Mouse (Mus musculus) cerebellum, adult 11-12 months (tissue): ENCODE data around the gene Epb41l2.

Source experiments
- DNase-seq: peaks from one replicate; pipeline ENCODE4 v3.0.0; 2022

The Epb41l2 gene

GRCm38 (mm10) chr10:25365708-25366107 is 6.1 kb downstream of the Epb41l2 start:
- DNase-seq: no peak

DNA sequence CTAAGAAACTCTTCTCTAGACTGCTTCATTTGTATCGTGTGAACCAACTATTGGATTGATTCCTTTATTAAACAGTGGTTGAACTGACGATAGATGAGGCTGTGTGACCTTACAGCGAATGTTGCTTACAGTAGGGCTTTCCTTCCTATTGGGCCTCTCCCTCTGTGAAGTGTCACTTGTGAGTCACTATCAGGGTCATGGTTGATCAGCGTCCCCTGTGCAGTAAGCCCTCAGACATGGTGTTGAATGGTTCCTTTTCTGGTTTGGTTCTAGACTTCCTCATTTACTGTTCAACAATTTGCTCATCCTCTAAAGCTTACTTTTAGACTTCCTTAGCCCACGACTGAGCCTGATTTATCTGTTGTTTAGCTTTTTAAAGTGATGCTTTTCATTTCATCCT is 7.1 kb downstream of the Epb41l2 start:
- DNase-seq: no peak

DNA sequence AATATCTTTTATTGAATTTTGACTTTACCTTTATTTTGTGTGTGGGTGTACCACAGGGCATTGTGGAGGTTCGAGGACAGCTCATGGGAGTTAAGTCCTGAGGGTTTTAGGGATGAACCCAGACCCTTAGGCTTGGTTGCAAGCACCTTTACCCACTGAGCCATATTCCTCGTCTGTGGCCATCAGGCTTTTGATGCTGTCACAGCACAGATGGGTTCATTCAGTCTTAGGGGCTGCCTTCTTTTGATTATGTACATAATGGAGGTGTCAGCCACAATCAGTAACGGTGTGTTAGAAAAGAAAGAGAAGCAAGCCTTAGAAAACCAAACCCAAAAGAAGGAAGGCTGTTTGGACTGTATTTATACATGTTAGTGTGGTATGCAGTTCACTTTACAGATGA is 9.3 kb downstream of the Epb41l2 start:
- DNase-seq: no peak

DNA sequence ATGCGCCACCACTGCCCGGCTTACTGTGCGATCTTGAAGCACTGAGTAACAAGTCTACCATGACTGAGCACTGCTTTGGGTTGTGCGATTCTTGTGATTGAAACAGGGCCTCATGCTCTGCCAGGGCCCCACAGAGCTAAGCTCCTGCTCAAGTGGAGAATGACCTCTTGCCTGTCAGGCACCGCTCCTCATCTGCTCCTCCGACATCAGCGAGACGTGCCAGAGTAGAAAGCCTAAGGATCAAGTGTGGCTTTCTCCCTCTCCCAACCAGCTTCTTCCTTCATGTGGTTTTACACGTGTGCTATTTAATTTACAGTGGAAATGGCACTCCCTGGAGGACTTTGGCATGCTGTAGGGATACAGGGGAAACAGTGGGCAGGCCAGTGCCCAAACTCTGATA is 10.1 kb downstream of the Epb41l2 start:
- no peak for DNase-seq

DNA sequence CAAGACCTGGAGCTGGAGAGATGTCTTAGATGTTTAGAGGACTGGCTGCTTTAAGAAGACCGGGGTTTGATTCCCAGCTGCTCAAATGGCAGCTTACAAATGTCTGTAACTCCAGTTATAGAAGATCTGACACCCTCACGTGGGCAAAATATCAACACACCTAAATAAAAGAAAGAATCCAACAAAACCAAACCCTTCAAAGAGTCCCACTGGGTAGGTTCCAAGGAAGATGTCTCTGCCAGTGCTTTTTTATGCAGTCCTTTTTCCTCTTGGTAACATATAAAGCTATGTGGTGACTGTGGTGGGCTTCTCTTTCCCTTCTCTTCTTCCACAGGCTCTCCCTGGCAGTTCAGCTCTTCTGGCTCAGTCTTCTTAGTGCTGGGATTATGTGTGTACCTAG is 11.7 kb downstream of the Epb41l2 start:
- no peak for DNase-seq

GRCm38 (mm10) chr10:25371915-25372371 is 12.3 kb downstream of the Epb41l2 start:
- no peak for DNase-seq

DNA sequence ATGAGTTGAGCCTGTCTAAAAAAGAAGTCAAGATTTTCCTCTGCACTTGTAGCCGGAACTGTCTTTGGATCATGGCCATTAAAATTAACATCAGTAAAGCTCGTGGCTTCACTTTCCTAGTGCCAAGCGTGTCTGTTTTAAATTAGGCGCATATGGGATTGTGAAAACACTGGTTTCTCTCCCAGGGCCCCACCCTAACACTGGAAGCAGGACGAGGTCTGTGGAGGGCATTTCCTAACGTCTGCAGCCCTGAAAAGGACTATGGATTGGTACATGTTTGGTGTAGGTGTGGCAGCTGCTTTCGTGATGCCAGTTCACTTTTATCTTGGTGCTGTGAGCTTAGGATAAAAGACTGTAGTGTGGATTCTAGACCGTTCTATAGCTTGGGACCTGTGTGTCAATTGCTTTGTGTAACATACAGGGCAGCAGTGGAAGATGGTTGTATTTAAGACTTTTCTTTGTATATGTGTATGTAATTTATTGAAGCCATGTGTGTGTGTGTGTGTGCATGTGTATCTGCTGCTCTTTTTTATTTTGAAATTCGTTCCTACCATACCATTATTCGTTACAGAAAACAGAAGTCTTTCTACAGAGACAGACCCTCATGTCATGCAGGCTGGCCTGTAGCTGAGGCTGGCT is 13.0 kb downstream of the Epb41l2 start:
- DNase-seq: no peak

DNA sequence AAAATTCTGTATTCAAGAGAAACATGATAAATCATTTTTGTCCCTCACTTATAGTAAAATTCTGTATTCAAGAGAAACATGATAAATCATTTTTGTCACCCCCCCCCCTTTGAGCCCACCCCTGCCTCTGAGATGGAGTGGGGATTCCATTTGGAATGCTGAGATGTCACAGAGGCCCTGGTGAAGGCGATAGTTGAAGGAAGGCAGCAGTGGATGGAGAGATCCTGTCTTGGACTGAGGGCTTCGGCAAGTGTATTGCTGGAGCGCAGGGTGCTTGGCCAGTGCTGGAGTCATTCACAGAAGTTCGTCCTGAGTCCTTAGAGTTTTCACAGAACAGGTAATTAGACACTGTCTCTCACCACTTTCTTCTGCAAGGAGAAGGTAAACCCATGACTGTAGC is 15.4 kb downstream of the Epb41l2 start:
- no peak for DNase-seq

DNA sequence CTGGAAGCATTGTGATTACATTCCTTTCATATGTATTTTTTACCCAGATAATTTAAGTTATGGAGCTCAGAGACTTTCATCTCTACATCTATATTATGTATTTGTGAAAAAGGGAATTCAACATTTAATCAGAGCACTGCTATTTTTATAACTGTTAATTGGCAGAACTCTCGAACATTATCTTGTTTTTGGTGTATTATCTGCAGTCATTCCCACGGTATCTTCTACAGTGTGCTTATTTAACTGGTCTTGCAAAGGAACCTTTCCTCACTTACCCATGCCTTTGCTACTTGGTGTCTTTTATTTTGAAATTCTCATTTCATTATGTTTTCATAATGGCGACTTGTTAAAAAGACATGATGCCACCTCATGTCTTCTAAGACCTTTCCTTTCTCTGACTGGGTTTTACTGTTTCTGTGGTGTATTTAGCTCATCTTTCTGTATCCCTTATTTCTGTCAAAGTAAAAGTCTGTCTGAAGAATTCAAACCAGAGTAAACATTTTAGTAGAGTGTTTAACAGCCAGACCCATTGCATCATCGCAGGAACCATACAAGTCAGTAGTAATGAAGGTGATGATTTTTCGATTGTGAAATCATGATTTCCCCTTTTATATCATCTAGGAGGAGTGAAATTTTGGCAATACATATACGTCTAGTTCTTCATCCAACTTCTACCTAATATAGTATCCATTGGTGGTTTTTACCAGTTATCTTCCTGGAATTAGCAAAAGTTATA is 21.3 kb downstream of the Epb41l2 start:
- no peak for DNase-seq

DNA sequence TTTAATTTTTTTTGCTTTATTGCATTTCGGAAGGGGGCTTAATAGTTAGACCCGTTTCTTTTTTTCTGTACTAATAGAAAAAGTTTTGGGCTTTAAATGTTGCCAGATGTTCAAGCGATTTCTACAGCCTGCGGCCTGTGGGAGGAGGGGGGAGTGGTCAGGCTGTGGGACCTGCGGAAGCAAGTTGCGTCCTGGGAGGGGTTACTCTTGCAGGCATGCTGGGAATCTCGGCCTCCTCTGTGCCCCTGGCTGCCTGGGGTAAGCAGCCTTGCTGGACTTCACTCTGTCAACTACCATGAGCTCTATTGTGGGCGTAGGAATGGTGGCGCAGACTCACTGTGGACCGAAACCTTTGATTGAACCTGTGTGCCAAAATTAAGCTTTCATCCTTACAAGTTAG is 22.4 kb downstream of the Epb41l2 start:
- no peak for DNase-seq

GRCm38 (mm10) chr10:25383171-25383570 is 23.6 kb downstream of the Epb41l2 start:
- DNase-seq: no peak

- DNase-seq: no peak
Measured at GRCm38 (mm10) chr10:25384391-25384790, 24.8 kb downstream of the Epb41l2 start.

- DNase-seq: no peak
Measured at GRCm38 (mm10) chr10:25385811-25386580, 26.4 kb downstream of the Epb41l2 start.

DNA sequence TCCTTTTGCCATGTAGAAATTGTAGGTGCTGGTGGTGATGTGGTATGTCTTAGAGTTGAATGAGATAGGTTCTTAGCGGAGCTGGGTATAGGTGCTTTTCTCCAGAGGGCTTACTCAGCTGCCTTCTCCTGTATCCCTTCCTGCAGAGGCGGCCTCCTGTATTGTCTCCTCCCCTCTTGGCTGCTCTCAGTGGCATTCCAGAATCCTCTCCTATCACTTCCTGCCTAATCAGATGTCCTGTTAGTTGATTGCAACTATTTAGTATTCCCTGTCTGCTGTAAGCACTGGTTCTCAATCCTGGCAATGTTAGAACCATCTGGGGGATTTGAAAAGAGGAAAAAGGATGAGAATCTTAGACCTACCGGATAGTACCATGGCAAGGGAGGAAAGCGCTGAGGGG is 27.3 kb downstream of the Epb41l2 start:
- DNase-seq: no peak

DNA sequence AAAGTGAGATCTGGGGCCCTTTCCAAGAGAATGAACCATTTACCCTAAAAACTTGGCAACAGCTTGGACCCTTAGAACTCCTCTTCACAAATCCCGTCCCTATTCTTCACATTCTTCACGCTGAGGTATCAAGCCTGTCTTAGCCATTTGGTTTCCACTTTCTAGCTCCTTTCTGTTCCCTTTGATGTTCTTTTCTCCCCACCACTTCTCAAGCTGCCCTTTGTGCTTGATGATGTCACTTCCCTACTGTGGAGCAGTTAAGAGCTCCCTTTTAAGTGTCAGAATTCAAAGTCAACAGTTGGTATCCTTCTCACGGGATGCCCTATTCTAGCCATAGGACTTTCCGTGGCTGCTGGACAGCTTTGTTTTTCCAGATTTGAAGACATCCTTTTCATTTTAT is 27.7 kb downstream of the Epb41l2 start:
- DNase-seq: no peak

DNA sequence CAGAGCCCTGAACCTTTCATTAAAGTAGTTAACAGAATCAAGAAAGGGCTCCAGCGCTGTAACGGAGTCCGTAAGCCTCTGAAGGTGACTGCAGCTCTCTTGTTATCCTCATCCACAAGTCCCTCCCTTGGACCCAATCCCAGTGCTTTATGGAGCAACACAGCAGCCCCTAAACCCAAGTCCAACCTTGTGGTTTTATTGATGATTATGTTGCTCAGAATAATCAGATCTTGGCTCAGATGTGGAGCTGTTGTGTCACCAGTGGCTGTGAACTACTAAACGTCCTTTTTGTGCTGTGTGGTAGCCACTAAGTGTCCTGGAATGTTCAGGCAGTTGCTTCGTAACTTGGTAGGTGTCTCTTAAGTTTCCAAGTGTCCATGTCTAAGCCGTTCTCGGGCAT is 33.2 kb downstream of the Epb41l2 start:
- DNase-seq: no peak

DNA sequence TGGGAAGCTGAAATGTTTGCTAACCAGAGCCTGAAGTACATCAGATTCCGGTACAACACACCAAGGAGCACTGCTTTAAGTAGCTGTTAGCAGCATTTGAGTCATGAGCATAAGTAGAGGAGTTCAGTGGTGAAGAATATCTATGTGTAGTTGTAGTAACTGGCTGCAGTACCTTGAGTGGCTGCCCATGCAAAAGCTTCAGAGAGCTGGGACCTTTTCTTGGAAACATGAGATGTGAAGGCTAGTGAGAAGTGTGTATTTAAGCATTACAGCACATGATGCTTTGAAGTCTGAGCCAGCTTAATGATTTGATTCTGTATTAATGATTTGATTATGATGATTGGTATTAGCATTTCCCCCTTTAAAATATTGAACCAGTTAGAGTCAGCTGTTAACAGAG is 34.1 kb downstream of the Epb41l2 start:
- DNase-seq: no peak

DNA sequence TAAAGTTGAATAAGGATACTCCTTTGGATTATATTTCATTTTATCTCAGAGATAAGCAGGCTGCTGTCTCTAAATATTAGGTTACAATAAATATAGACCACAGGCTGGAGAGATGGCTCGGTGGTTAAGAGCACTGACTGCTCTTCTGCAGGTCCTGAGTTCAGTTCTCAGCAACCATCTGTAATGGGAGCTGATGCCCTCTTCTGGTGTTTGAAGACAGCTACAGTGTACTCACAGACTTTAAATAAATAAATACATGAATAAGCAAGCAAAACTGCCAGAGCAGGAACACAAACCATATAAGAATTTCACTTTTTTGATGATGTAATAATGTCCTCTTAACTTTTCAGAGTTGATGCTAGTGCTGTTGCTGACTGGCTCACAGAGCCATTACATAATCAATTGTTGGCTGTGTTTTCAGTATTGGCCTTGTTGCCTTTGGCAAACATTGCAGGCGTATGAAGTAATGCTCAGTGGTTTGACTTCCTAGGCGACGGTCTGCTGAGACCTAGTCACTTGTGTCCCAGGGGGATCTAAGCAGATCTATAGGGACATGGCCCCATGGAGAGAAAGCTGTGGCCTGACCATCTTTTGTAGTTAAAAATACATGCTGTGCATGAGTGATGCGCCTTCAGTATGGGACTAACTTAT is 35.8 kb downstream of the Epb41l2 start:
- DNase-seq: no peak

GRCm38 (mm10) chr10:25396859-25397258 is 37.3 kb downstream of the Epb41l2 start:
- DNase-seq: no peak

- no peak for DNase-seq
Measured at GRCm38 (mm10) chr10:25397767-25398690, 38.4 kb downstream of the Epb41l2 start.

GRCm38 (mm10) chr10:25399016-25399415 is 39.4 kb downstream of the Epb41l2 start:
- DNase-seq: no peak

DNA sequence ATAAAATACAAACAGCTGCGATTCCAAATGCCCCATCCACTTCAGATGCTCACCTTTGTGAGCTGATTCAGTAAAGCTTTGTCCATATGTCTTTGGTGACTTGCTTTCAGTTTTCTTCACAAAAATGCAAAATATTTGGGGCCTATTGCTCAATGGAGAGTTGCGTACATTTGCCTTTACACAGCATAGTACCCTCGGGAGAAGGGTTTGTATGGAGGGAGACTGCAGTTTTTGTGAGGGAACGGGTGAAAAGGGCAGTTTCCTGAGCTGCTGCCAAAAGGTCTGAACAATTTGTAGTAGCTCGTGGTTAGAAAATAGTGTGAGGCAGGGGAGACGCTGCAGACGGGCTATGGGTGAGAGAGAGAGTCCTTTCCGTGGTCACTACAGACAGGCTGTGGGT is 40.5 kb downstream of the Epb41l2 start:
- DNase-seq: no peak
